Mouse (Mus musculus): ENCODE results near the gene Scamp2.

Gene Scamp2

GRCm38 (mm10) chr9:57594174-57594509 is 33.4 kb downstream of the Scamp2 start:
- no peak for DNase-seq (ENCODE audit: low read depth)

GRCm38 (mm10) chr9:57597265-57597664 is 36.5 kb downstream of the Scamp2 start:
- DNase-seq (ENCODE audit: low read depth), result no peak

GRCm38 (mm10) chr9:57597929-57598382 is 37.2 kb downstream of the Scamp2 start:
- no peak for DNase-seq (ENCODE audit: low read depth)

DNA sequence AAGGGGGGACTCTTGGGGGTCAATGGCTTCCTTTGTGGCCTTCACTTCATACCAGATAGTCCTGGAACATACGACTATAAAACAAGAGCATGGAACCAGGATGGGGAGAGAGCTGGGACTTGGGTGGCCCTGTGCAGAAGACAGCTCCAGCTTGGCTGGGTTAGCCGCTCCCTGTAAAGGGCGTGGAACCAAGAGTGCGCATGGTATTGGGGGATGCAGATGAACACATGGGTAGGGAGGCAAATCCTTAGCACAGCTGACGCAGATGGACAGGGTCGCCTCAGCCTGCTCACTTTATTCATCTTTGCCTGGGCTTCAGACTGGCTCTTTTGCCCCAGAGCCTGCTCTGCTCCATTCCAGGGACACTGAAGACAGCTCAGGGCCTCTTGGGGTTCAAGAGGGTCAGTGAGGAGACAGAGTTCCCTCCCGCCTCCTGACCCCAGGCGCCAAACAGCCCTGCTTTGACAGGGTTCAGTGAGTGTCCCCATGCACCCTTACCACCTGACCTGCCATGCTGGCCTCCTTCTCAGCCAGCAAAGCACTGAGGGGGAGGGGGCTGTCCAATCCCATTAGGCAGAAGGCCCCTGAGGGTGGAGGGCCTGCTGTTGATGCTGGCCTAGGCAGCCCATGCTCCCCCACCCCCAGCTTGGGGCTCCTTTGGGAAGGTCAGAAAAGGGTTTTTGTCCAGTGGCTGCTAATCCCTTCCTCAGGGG is 38.3 kb downstream of the Scamp2 start:
- DNase-seq (ENCODE audit: low read depth), result no peak

DNA sequence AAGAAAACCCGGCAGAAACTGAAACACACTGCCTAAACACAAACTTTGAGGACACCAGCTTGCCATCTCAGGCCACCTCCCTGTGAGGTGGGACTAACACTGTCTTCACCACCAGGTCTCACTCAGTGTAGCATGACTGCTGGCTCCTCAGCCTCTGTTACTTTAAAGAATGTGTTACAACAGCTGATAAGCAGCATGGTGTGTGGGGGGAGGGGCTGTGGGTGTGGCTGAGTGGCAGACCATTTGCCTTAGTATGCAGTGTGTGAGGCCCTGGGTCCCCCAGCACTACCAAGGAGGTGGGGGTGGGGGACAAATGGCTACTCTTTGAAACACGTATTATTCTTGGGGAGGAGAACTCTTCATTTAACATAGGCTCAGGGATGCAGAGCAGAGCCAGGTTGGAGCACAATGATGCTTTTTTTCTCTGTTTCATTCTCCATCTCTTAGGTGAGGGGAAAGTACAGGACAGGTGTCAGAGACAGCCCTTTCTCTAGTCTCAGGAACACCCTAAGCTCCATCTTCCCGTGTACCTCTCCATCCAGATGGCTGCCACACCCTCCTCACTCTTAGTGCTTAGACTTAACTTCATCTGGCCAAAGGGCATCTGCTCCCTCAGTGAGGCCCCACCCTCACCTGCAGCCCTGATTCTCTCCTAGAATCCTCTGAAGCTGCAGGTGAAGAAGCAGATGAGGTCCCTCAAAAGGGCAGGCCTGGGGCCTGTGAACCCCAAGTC is 40.0 kb downstream of the Scamp2 start:
- DNase-seq (ENCODE audit: low read depth), result peak; percentile 54

GRCm38 (mm10) chr9:57601353-57601706 is 40.6 kb downstream of the Scamp2 start:
- DNase-seq (ENCODE audit: low read depth), result peak; percentile 71

- no peak for DNase-seq (ENCODE audit: low read depth)
These were observed 41.4 kb downstream of the Scamp2 start for GRCm38 (mm10) chr9:57602098-57602497.

DNA sequence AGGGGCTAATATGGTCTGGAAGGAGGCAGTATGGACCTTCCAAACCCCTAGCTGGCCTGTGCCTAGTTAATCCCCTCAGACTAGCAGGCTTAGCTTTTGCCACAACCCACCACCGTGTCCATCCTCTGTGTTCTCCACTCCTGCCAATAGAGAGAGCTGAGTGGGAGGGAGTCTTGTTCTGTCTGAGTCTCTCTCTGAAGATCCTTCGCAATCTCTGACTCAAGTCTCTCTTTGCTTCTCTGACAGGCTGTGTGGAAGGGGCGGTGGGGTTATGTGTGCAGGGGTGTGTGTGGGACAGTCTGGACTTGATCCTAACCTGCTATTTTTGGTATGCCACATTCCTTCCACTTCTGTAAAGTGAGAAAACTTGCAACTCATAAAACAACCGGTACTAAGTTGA is 44.1 kb downstream of the Scamp2 start:
- DNase-seq (ENCODE audit: low read depth), result no peak

DNA sequence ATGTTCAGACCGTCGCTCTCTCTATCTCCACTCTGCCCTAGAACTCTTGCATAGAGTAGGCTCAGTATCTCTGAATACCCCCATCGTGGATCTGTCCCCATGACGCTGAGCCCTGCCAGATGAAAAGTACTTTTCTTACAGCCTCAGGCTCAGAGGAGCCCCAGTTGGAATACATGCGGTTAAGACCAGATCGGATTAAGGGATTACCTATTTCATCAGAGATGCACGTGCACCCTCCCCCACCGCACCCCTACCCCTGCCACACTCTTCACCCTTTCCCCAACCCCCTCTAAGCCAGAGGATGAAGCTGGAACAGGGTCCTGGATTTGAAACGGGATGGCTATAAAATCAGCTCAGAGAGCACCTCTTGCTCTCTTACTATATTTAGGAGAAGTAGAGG is 44.8 kb downstream of the Scamp2 start:
- no peak for DNase-seq (ENCODE audit: low read depth)

- peak; percentile 36 for DNase-seq (ENCODE audit: low read depth)
These were observed 45.6 kb downstream of the Scamp2 start, which contains the start of gene Cplx3 for GRCm38 (mm10) chr9:57606139-57606851. TSS of gene Cplx3 (minus strand) at chr9:57606281.

DNA sequence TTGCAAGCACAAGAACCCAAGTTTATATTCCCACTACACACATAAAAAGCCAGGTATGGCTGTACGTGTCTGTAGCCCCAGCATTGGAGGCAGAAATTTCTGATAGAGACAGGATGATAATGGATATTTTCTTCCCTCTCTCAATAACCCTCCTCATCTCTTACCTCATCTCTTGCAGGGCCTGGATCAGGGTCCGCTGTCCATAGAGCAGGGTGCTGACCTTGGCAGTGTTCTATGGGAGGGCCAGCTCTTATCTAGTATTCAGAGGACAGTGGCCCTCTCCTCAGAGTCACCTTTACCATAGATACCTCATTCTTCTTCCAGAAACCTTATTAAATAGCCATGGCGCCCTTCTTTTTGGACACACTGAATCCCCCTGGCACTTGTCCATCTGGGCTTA is 49.1 kb downstream of the Scamp2 start:
- DNase-seq (ENCODE audit: low read depth), result no peak

DNA sequence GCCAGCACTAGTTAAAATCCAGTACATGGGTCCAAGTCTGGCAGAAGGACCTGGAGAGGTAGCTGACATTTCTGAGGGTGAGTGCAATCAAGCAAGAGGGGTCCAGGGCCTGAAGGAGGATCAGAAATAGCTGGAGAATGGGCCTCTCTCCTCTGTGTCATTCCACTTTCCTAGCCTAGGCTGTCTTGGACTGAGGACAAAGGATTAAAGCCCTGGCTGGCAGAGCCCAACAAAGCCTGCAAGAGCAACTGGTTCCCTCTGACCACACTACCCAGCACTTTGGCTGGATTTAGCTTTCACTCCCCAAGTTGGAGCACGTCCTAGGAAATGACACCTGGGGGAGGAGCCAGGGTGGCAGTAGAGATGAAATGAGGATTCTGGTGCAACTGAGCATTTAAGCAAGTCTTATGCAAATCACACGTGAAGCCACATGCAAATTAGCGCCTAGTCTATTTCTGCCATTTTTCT is 49.6 kb downstream of the Scamp2 start:
- DNase-seq (ENCODE audit: low read depth), result peak; percentile 39

DNA sequence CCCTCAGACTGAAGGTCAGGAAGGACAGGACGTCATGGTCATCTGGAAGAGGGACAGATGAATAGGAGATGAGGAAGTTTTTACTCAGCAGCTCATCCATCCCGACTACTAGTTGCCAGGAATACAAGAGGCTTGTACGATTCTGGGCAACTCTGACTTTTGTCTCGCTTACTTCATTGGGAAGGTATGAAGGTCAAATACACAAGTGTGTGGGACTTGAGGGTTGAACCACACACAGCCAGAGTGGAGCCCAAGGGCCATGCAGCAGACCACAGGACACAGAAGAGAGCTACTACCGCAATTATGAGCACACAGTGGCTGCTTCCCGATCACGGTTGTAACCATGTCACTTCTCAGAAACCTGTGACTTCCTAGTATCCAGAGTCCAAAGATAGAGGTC is 51.8 kb downstream of the Scamp2 start:
- DNase-seq (ENCODE audit: low read depth), result peak; percentile 45

DNA sequence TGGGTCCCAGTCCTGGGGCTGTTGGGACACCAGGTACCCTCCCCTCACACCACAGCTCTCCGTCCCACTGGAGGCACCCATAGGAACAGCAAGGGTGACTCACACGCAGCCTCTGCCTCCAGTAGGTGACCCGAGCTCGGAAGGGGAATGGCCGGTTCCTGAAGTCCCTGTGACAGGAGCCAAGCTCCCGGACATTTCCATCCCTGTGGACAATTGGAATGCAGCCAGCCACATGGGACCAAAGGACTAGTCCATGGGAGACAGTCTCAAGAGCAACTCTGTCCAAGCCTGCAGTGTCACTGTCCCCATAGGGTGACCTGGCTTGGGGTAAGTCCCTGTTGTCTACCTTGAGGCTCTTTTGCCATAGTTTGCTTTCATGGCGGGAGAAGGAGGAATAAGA is 53.2 kb downstream of the Scamp2 start:
- no peak for DNase-seq (ENCODE audit: low read depth)

- DNase-seq (ENCODE audit: low read depth), result peak; percentile 58
These were observed 54.0 kb downstream of the Scamp2 start for GRCm38 (mm10) chr9:57614786-57615185.

GRCm38 (mm10) chr9:57617556-57618169 is 56.9 kb downstream of the Scamp2 start:
- DNase-seq (ENCODE audit: low read depth), result no peak

DNA sequence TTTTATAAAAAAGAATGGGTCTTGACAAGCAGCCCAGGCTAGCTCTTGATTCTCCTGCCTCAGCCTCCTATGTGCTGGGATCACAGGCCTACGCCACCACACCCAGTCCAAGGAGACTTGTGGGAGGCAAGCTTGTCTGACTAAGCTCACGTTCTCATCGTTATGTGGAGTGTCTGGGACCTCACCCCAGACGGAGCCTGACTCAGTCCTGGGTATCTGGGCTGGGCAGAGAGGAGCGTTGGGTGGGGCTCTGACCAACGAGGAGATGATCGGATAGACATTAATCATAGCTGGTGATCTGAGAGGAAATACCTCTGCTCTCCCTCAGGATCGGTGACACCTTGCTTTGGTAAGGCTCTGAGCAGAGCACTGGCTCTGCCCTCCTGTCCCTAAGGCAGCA is 58.1 kb downstream of the Scamp2 start:
- DNase-seq (ENCODE audit: low read depth), result peak; percentile 48

- DNase-seq (ENCODE audit: low read depth), result no peak
These were observed 59.9 kb downstream of the Scamp2 start, which contains the start of gene Lman1l for GRCm38 (mm10) chr9:57620674-57621073. TSS of gene Lman1l (minus strand) at chr9:57620774.

DNA sequence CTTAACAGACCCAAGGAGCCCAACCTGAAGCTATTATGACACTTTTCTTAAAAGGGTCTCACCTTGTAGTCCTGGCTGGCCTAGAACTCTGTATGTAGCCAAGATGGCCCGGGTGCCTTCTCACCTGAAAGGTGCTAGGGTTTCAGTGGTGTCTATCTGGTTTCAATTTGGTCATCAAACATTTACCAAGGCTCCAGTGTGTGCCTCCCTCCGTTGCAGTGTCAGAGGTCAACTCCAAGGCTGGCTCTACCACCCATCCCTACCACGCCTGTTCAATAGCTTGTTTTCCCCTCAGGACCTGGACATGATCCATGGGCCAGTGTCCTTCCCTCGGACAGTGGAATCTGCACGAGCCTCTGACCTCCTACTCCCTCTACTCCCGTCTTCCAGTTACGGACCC is 63.6 kb downstream of the Scamp2 start:
- DNase-seq (ENCODE audit: low read depth), result no peak

DNA sequence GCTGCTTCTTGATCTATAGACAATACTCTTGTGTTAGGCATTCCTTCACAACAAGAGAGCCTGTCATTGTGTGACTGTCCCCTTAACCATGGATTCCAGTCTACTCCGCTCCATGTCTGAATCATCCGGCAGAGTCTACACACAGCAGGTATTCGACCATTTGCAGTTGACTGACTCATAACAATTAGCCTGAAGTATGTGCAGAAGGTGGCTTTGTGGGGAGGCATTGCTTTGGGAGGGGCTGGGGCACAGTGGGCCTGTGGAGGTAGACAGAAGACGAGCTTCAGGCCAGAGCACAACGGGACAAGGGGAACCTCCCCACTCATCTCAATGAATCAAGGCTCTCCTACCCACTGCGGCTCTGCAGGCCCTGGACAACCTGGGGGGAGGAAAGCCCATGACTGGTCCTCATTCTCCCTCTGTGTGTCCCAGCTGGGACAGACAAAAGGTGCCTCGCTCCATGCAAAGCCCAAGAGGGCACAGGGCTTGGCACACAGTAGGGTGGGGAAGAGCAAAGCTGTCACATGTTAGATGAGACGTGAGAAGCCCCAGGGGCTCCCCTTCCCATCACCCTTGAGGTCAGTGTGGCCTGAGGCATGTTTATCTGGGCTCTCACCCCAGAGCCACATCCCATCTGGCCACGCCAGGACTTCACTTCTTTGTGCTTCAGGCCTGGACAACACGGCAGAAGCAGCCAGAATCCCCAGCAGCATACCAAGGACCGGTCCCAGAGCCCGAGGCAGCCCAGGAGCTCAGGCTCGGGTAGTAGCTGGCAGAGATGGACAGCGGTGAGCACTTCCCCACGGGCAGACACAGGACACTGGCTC is 65.1 kb downstream of the Scamp2 start:
- peak; percentile 59 for DNase-seq (ENCODE audit: low read depth)

- no peak for DNase-seq (ENCODE audit: low read depth)
These were observed 66.4 kb downstream of the Scamp2 start for GRCm38 (mm10) chr9:57627191-57627590.

All from NIH3T3 (cell line).